Mouse (Mus musculus): ENCODE results near the gene Adgre4. TPM values are rescaled to one million over a fixed set of nuclear protein-coding genes. Genes with fewer than 3 reads are reported as not detected.
A peak's percentile ranks its signal among the peaks of the same experiment; 100 is the strongest.

Adgre4 gene
- polyA plus RNA-seq (2015; fragmentation: Nextera tagmentation; extraction: Ambion mirVana): 0.06 and 0.13 TPM in 2 replicates

- H3K27me3 ChIP-seq: no peaks in the 10 kb centered on the region
- H3K36me3 ChIP-seq (ENCODE audit: poor library complexity, severe bottlenecking): no peaks in the 10 kb centered on the region
- no peak within 1 kb of the TSS for H3K27ac ChIP-seq
- H3K9ac ChIP-seq: no peak within 1 kb of the TSS
- WGBS: 68% methylated on average over 2 of the region's 2 CpGs
- ATAC-seq: no peak
- no peaks in the 10 kb centered on the region for H3K9me3 ChIP-seq (replicated peaks)
- no peaks in the 10 kb centered on the region for H3K4me1 ChIP-seq
- no peak within 1 kb of the TSS for H3K4me3 ChIP-seq
- H3K4me2 ChIP-seq: no peak within 1 kb of the TSS
These were observed at the start of gene Adgre4 for GRCm38 (mm10) chr17:55749786-55750185. Gene Adgre4 (plus strand): TSS chr17:55749984.

- peak; percentile 84 for ATAC-seq
- Histone ChIP-seq H3K9me3 (replicated peaks) (no peaks in the 10 kb centered on the region), H3K27me3 (no peaks in the 10 kb centered on the region), H3K27ac (no peak overlapping the region), H3K4me1 (no peaks in the 10 kb centered on the region), H3K4me2 (no peak overlapping the region), H3K9ac (no peak overlapping the region), H3K36me3 (ENCODE audit: poor library complexity, severe bottlenecking) (peaks cover 26% of the 10 kb centered on the region), H3K4me3 (no peak overlapping the region)
- 69% methylated on average over 3 of the region's 3 CpGs for WGBS
These were observed 47.5 kb upstream of the Adgre4 start for GRCm38 (mm10) chr17:55702161-55702820.

- peak; percentile 33; the same call in 1 of the 2 replicates for ATAC-seq
- no peaks in the 10 kb centered on the region for H3K4me1 ChIP-seq
- H3K9ac ChIP-seq: no peak overlapping the region
- 83% methylated on average over 5 of the region's 5 CpGs for WGBS
- no peaks in the 10 kb centered on the region for H3K9me3 ChIP-seq (replicated peaks)
- H3K4me3 ChIP-seq: no peak overlapping the region
- H3K27me3 ChIP-seq: no peaks in the 10 kb centered on the region
- H3K36me3 ChIP-seq (ENCODE audit: poor library complexity, severe bottlenecking): peaks cover 20% of the 10 kb centered on the region
- H3K4me2 ChIP-seq: no peak overlapping the region
- H3K27ac ChIP-seq: no peak overlapping the region
These were observed 46.9 kb upstream of the Adgre4 start for GRCm38 (mm10) chr17:55702865-55703264.

- Histone ChIP-seq H3K4me2 (peak within 1 kb of the TSS; percentile 82), H3K36me3 (ENCODE audit: poor library complexity, severe bottlenecking) (peaks cover 15% of the 10 kb centered on the region), H3K9ac (peak within 1 kb of the TSS; percentile 76), H3K4me3 (peak within 1 kb of the TSS; percentile 74), H3K4me1 (peaks cover 3% of the 10 kb centered on the region; the same call in 1 of the 2 replicates), H3K27ac (peak within 1 kb of the TSS; percentile 40; the same call in 1 of the 2 replicates), H3K27me3 (no peaks in the 10 kb centered on the region), H3K9me3 (replicated peaks) (no peaks in the 10 kb centered on the region)
- peak; percentile 99 for ATAC-seq
- under 1% methylated on average over 37 of the region's 37 CpGs for WGBS
These were observed 37.6 kb upstream of the Adgre4 start, which contains the start of gene Pot1b for GRCm38 (mm10) chr17:55711984-55712811. Gene Pot1b (minus strand): TSS chr17:55712628.

- no peak for ATAC-seq
- H3K4me1 ChIP-seq: no peaks in the 10 kb centered on the region
These were observed 28.5 kb upstream of the Adgre4 start for GRCm38 (mm10) chr17:55721270-55721669.

GRCm38 (mm10) chr17:55722250-55722649, 27.5 kb upstream of the Adgre4 start:
- Histone ChIP-seq H3K27me3 (no peaks in the 10 kb centered on the region), H3K4me3 (no peak overlapping the region), H3K9ac (no peak overlapping the region), H3K4me1 (no peaks in the 10 kb centered on the region), H3K4me2 (no peak overlapping the region), H3K27ac (no peak overlapping the region), H3K36me3 (ENCODE audit: poor library complexity, severe bottlenecking) (no peaks in the 10 kb centered on the region), H3K9me3 (replicated peaks) (no peaks in the 10 kb centered on the region)
- WGBS: 84% methylated on average over 2 of the region's 2 CpGs
- ATAC-seq: no peak

More at GRCm38 (mm10) chr17:55721270-55721669, 28.5 kb upstream of the Adgre4 start:
- no peak overlapping the region for H3K4me3 ChIP-seq
- H3K27ac ChIP-seq: no peak overlapping the region
- H3K9me3 ChIP-seq (replicated peaks): no peaks in the 10 kb centered on the region
- H3K36me3 ChIP-seq (ENCODE audit: poor library complexity, severe bottlenecking): no peaks in the 10 kb centered on the region
- 74% methylated on average over 1 of the region's 1 CpGs for WGBS
- no peaks in the 10 kb centered on the region for H3K27me3 ChIP-seq
- H3K9ac ChIP-seq: no peak overlapping the region
- no peak overlapping the region for H3K4me2 ChIP-seq

GRCm38 (mm10) chr17:55726193-55726592, 23.6 kb upstream of the Adgre4 start:
- H3K27me3 ChIP-seq: no peaks in the 10 kb centered on the region
- ATAC-seq: no peak
- H3K36me3 ChIP-seq (ENCODE audit: poor library complexity, severe bottlenecking): no peaks in the 10 kb centered on the region
- H3K9ac ChIP-seq: no peak overlapping the region
- H3K9me3 ChIP-seq (replicated peaks): no peaks in the 10 kb centered on the region
- 80% methylated on average over 2 of the region's 2 CpGs for WGBS
- H3K4me3 ChIP-seq: no peak overlapping the region
- H3K4me1 ChIP-seq: no peaks in the 10 kb centered on the region
- no peak overlapping the region for H3K27ac ChIP-seq
- no peak overlapping the region for H3K4me2 ChIP-seq

- ATAC-seq: no peak
- 88% methylated on average over 1 of the region's 1 CpGs for WGBS
- no peaks in the 10 kb centered on the region for H3K27me3 ChIP-seq
- H3K4me2 ChIP-seq: no peak overlapping the region
- no peak overlapping the region for H3K9ac ChIP-seq
- H3K36me3 ChIP-seq (ENCODE audit: poor library complexity, severe bottlenecking): no peaks in the 10 kb centered on the region
- H3K9me3 ChIP-seq (replicated peaks): no peaks in the 10 kb centered on the region
- no peaks in the 10 kb centered on the region for H3K4me1 ChIP-seq
- no peak overlapping the region for H3K4me3 ChIP-seq
- H3K27ac ChIP-seq: no peak overlapping the region
These were observed 13.1 kb upstream of the Adgre4 start for GRCm38 (mm10) chr17:55736675-55737074.

- H3K4me2 ChIP-seq: no peak overlapping the region
- H3K9ac ChIP-seq: no peak overlapping the region
- H3K9me3 ChIP-seq (replicated peaks): no peaks in the 10 kb centered on the region
- H3K36me3 ChIP-seq (ENCODE audit: poor library complexity, severe bottlenecking): no peaks in the 10 kb centered on the region
- H3K27ac ChIP-seq: no peak overlapping the region
- 85% methylated on average over 2 of the region's 2 CpGs for WGBS
- H3K4me3 ChIP-seq: no peak overlapping the region
- H3K4me1 ChIP-seq: no peaks in the 10 kb centered on the region
- no peaks in the 10 kb centered on the region for H3K27me3 ChIP-seq
- ATAC-seq: no peak
These were observed 1.4 kb downstream of the Adgre4 start for GRCm38 (mm10) chr17:55751170-55751569.

- Histone ChIP-seq H3K9me3 (replicated peaks) (no peaks in the 10 kb centered on the region), H3K4me2 (no peak overlapping the region), H3K9ac (no peak overlapping the region), H3K27ac (no peak overlapping the region), H3K27me3 (no peaks in the 10 kb centered on the region), H3K36me3 (ENCODE audit: poor library complexity, severe bottlenecking) (no peaks in the 10 kb centered on the region), H3K4me1 (no peaks in the 10 kb centered on the region), H3K4me3 (no peak overlapping the region)
- ATAC-seq: no peak
These were observed 63.9 kb downstream of the Adgre4 start for GRCm38 (mm10) chr17:55813642-55814041.

- H3K36me3 ChIP-seq (ENCODE audit: poor library complexity, severe bottlenecking): no peaks in the 10 kb centered on the region
- H3K9me3 ChIP-seq (replicated peaks): no peaks in the 10 kb centered on the region
- no peak overlapping the region for H3K27ac ChIP-seq
- no peak for ATAC-seq
- H3K27me3 ChIP-seq: no peaks in the 10 kb centered on the region
- no peak overlapping the region for H3K4me2 ChIP-seq
- no peaks in the 10 kb centered on the region for H3K4me1 ChIP-seq
- WGBS: 91% methylated on average over 4 of the region's 4 CpGs
- H3K9ac ChIP-seq: no peak overlapping the region
- H3K4me3 ChIP-seq: no peak overlapping the region
These were observed 67.1 kb downstream of the Adgre4 start for GRCm38 (mm10) chr17:55816853-55817252.

GRCm38 (mm10) chr17:55821566-55821965, 71.8 kb downstream of the Adgre4 start:
- WGBS: 81% methylated on average over 1 of the region's 1 CpGs
- Histone ChIP-seq H3K4me2 (no peak overlapping the region), H3K9me3 (replicated peaks) (no peaks in the 10 kb centered on the region), H3K36me3 (ENCODE audit: poor library complexity, severe bottlenecking) (no peaks in the 10 kb centered on the region), H3K27me3 (no peaks in the 10 kb centered on the region), H3K9ac (no peak overlapping the region), H3K4me3 (no peak overlapping the region), H3K4me1 (no peaks in the 10 kb centered on the region), H3K27ac (no peak overlapping the region)
- no peak for ATAC-seq
